Mouse (Mus musculus): ENCODE measurements around the gene Fam180a. TPM values are rescaled to one million over a fixed set of nuclear protein-coding genes. Genes with fewer than 3 reads are reported as not detected.

Gene Fam180a
- polyA plus RNA-seq, 1 experiment from 2014 or later, result not detected

- Histone ChIP-seq H3K27me3 (ENCODE audit: control insufficient read depth, insufficient read depth, low read length) (no peaks in the 10 kb centered on the region), H3K27ac (replicated peaks; ENCODE audit: low read depth, low read length) (no peak overlapping the region), H3K9ac (replicated peaks; ENCODE audit: low read length) (no peak overlapping the region), H3K4me2 (ENCODE audit: low read depth, low read length) (no peak overlapping the region), H3K4me3 (ENCODE audit: low read depth, low read length) (no peak overlapping the region), H3K36me3 (replicated peaks; ENCODE audit: control insufficient read depth, insufficient read depth, low read depth, low read length) (no peaks in the 10 kb centered on the region), H3K9me3 (replicated peaks; ENCODE audit: control insufficient read depth, low read length) (no peaks in the 10 kb centered on the region), H3K4me1 (ENCODE audit: control insufficient read depth, insufficient read depth, low read length) (no peaks in the 10 kb centered on the region)
- WGBS, result 55% methylated on average over 7 of the region's 7 CpGs
- ATAC-seq (replicated peaks; ENCODE audit: insufficient number of reproducible peaks, low FRiP score, low TSS enrichment, low read depth) (no peak), DNase-seq (ENCODE audit: low spot score) (peak; percentile 30)
Measured at GRCm38 (mm10) chr6:35309406-35309805, 16.5 kb downstream of the Fam180a start.

GRCm38 (mm10) chr6:35308037-35308436 is 17.9 kb downstream of the Fam180a start, which contains the start of gene Slc13a4:
Gene Slc13a4, minus strand, starts transcription at chr6:35308131.
- Histone ChIP-seq H3K4me3 (ENCODE audit: low read depth, low read length) (no peak within 1 kb of the TSS), H3K27ac (replicated peaks; ENCODE audit: low read depth, low read length) (no peak within 1 kb of the TSS), H3K4me1 (ENCODE audit: control insufficient read depth, insufficient read depth, low read length) (no peaks in the 10 kb centered on the region), H3K9me3 (replicated peaks; ENCODE audit: control insufficient read depth, low read length) (no peaks in the 10 kb centered on the region), H3K27me3 (ENCODE audit: control insufficient read depth, insufficient read depth, low read length) (no peaks in the 10 kb centered on the region), H3K36me3 (replicated peaks; ENCODE audit: control insufficient read depth, insufficient read depth, low read depth, low read length) (no peaks in the 10 kb centered on the region), H3K4me2 (ENCODE audit: low read depth, low read length) (no peak within 1 kb of the TSS), H3K9ac (replicated peaks; ENCODE audit: low read length) (no peak within 1 kb of the TSS)
- no peak for ATAC-seq (replicated peaks; ENCODE audit: insufficient number of reproducible peaks, low FRiP score, low TSS enrichment, low read depth)
- 17% methylated on average over 7 of the region's 7 CpGs for WGBS
- DNase-seq (ENCODE audit: low spot score), result no peak

- no peaks in the 10 kb centered on the region for H3K9me3 ChIP-seq (replicated peaks; ENCODE audit: control insufficient read depth, low read length)
- no peak for DNase-seq (ENCODE audit: low spot score)
- ATAC-seq (replicated peaks; ENCODE audit: insufficient number of reproducible peaks, low FRiP score, low TSS enrichment, low read depth), result no peak
- H3K9ac ChIP-seq (replicated peaks; ENCODE audit: low read length), result no peak overlapping the region
- no peaks in the 10 kb centered on the region for H3K36me3 ChIP-seq (replicated peaks; ENCODE audit: control insufficient read depth, insufficient read depth, low read depth, low read length)
- H3K4me3 ChIP-seq (ENCODE audit: low read depth, low read length), result no peak overlapping the region
- H3K27ac ChIP-seq (replicated peaks; ENCODE audit: low read depth, low read length), result no peak overlapping the region
- 82% methylated on average over 13 of the region's 13 CpGs for WGBS
- H3K4me1 ChIP-seq (ENCODE audit: control insufficient read depth, insufficient read depth, low read length), result no peaks in the 10 kb centered on the region
- no peaks in the 10 kb centered on the region for H3K27me3 ChIP-seq (ENCODE audit: control insufficient read depth, insufficient read depth, low read length)
- H3K4me2 ChIP-seq (ENCODE audit: low read depth, low read length), result no peak overlapping the region
Measured at GRCm38 (mm10) chr6:35307136-35307535, 18.8 kb downstream of the Fam180a start.

GRCm38 (mm10) chr6:35303355-35303900 is 22.5 kb downstream of the Fam180a start:
- H3K4me2 ChIP-seq (ENCODE audit: low read depth, low read length), result no peak overlapping the region
- no peak overlapping the region for H3K27ac ChIP-seq (replicated peaks; ENCODE audit: low read depth, low read length)
- no peak overlapping the region for H3K4me3 ChIP-seq (ENCODE audit: low read depth, low read length)
- no peaks in the 10 kb centered on the region; the same call in 1 of the 2 replicates for H3K4me1 ChIP-seq (ENCODE audit: control insufficient read depth, insufficient read depth, low read length)
- ATAC-seq (replicated peaks; ENCODE audit: insufficient number of reproducible peaks, low FRiP score, low TSS enrichment, low read depth) (no peak), DNase-seq (ENCODE audit: low spot score) (no peak)
- no peaks in the 10 kb centered on the region for H3K9me3 ChIP-seq (replicated peaks; ENCODE audit: control insufficient read depth, low read length)
- WGBS, result 81% methylated on average over 11 of the region's 11 CpGs
- H3K9ac ChIP-seq (replicated peaks; ENCODE audit: low read length), result no peak overlapping the region
- no peaks in the 10 kb centered on the region for H3K36me3 ChIP-seq (replicated peaks; ENCODE audit: control insufficient read depth, insufficient read depth, low read depth, low read length)
- no peaks in the 10 kb centered on the region for H3K27me3 ChIP-seq (ENCODE audit: control insufficient read depth, insufficient read depth, low read length)

- DNase-seq (ENCODE audit: low spot score) (no peak), ATAC-seq (replicated peaks; ENCODE audit: insufficient number of reproducible peaks, low FRiP score, low TSS enrichment, low read depth) (no peak)
- Histone ChIP-seq H3K36me3 (replicated peaks; ENCODE audit: control insufficient read depth, insufficient read depth, low read depth, low read length) (no peaks in the 10 kb centered on the region), H3K9me3 (replicated peaks; ENCODE audit: control insufficient read depth, low read length) (no peaks in the 10 kb centered on the region), H3K4me2 (ENCODE audit: low read depth, low read length) (no peak overlapping the region), H3K9ac (replicated peaks; ENCODE audit: low read length) (no peak overlapping the region), H3K27ac (replicated peaks; ENCODE audit: low read depth, low read length) (no peak overlapping the region), H3K4me1 (ENCODE audit: control insufficient read depth, insufficient read depth, low read length) (no peaks in the 10 kb centered on the region; the same call in 1 of the 2 replicates), H3K27me3 (ENCODE audit: control insufficient read depth, insufficient read depth, low read length) (no peaks in the 10 kb centered on the region), H3K4me3 (ENCODE audit: low read depth, low read length) (no peak overlapping the region)
- WGBS, result 93% methylated on average over 7 of the region's 7 CpGs
Measured at GRCm38 (mm10) chr6:35302581-35302980, 23.4 kb downstream of the Fam180a start.

- Histone ChIP-seq H3K4me3 (ENCODE audit: low read depth, low read length) (no peak overlapping the region), H3K4me1 (ENCODE audit: control insufficient read depth, insufficient read depth, low read length) (no peaks in the 10 kb centered on the region; the same call in 1 of the 2 replicates), H3K4me2 (ENCODE audit: low read depth, low read length) (no peak overlapping the region), H3K9me3 (replicated peaks; ENCODE audit: control insufficient read depth, low read length) (no peaks in the 10 kb centered on the region), H3K27ac (replicated peaks; ENCODE audit: low read depth, low read length) (no peak overlapping the region), H3K27me3 (ENCODE audit: control insufficient read depth, insufficient read depth, low read length) (no peaks in the 10 kb centered on the region), H3K36me3 (replicated peaks; ENCODE audit: control insufficient read depth, insufficient read depth, low read depth, low read length) (no peaks in the 10 kb centered on the region), H3K9ac (replicated peaks; ENCODE audit: low read length) (no peak overlapping the region)
- 86% methylated on average over 6 of the region's 6 CpGs for WGBS
- DNase-seq (ENCODE audit: low spot score), result no peak
- ATAC-seq (replicated peaks; ENCODE audit: insufficient number of reproducible peaks, low FRiP score, low TSS enrichment, low read depth), result no peak
Measured at GRCm38 (mm10) chr6:35298323-35298722, 27.6 kb downstream of the Fam180a start.

- no peak overlapping the region for H3K4me3 ChIP-seq (ENCODE audit: low read depth, low read length)
- no peaks in the 10 kb centered on the region for H3K36me3 ChIP-seq (replicated peaks; ENCODE audit: control insufficient read depth, insufficient read depth, low read depth, low read length)
- H3K9me3 ChIP-seq (replicated peaks; ENCODE audit: control insufficient read depth, low read length), result no peaks in the 10 kb centered on the region
- H3K4me2 ChIP-seq (ENCODE audit: low read depth, low read length), result no peak overlapping the region
- H3K27ac ChIP-seq (replicated peaks; ENCODE audit: low read depth, low read length), result no peak overlapping the region
- H3K9ac ChIP-seq (replicated peaks; ENCODE audit: low read length), result no peak overlapping the region
- no peaks in the 10 kb centered on the region; the same call in 1 of the 2 replicates for H3K4me1 ChIP-seq (ENCODE audit: control insufficient read depth, insufficient read depth, low read length)
- H3K27me3 ChIP-seq (ENCODE audit: control insufficient read depth, insufficient read depth, low read length), result no peaks in the 10 kb centered on the region
- 89% methylated on average over 7 of the region's 7 CpGs for WGBS
- no peak for ATAC-seq (replicated peaks; ENCODE audit: insufficient number of reproducible peaks, low FRiP score, low TSS enrichment, low read depth)
- DNase-seq (ENCODE audit: low spot score), result no peak
Measured at GRCm38 (mm10) chr6:35297516-35298227, 28.3 kb downstream of the Fam180a start.

- H3K4me3 ChIP-seq (ENCODE audit: low read depth, low read length), result no peak overlapping the region
- no peaks in the 10 kb centered on the region for H3K36me3 ChIP-seq (replicated peaks; ENCODE audit: control insufficient read depth, insufficient read depth, low read depth, low read length)
- H3K4me1 ChIP-seq (ENCODE audit: control insufficient read depth, insufficient read depth, low read length), result no peaks in the 10 kb centered on the region; the same call in 1 of the 2 replicates
- ATAC-seq (replicated peaks; ENCODE audit: insufficient number of reproducible peaks, low FRiP score, low TSS enrichment, low read depth) (no peak), DNase-seq (ENCODE audit: low spot score) (no peak)
- no peaks in the 10 kb centered on the region for H3K27me3 ChIP-seq (ENCODE audit: control insufficient read depth, insufficient read depth, low read length)
- H3K27ac ChIP-seq (replicated peaks; ENCODE audit: low read depth, low read length), result no peak overlapping the region
- no peak overlapping the region for H3K9ac ChIP-seq (replicated peaks; ENCODE audit: low read length)
- no peak overlapping the region for H3K4me2 ChIP-seq (ENCODE audit: low read depth, low read length)
- WGBS, result 63% methylated on average over 2 of the region's 2 CpGs
- no peaks in the 10 kb centered on the region for H3K9me3 ChIP-seq (replicated peaks; ENCODE audit: control insufficient read depth, low read length)
Measured at GRCm38 (mm10) chr6:35297001-35297400, 28.9 kb downstream of the Fam180a start.
